Comparison of ENCODE assay signal across 16 mouse cellular contexts in the genomic region with DNA sequence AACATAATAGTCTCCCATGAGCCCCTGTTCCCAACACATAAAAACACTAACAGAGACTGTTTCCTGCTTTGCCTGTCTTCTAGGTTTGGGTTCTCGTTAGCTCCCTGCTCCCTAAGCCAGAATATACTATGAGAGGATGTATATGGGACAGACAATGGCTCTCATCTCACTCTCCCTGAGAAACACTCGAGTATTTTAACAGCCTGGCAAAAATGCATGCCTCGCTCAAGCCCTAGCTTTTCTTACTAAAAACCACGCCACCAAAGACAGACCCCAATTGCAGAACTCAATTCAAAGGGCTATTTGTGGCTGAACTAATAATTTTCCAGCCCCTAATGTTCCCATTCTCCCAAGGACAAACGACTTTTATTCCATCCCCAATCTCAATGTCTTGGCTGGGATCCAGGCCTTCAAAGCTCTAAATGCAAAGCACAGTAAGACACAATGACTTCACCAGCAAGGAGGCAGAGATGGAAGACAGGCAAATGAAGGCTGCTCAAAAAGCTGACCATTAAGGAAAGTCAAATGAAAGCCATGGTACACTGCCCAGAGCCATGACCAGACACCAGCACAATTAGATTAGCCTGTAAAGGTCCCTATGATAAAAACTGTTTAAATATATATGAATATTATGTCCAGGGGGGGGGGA.
A peak's percentile ranks its signal among the peaks of the same experiment; 100 is the strongest.
DNase-seq lines count a peak whose midpoint lies in the region; ATAC-seq lines count a peak whose summit lies in the region.
"Had no signal": no experiment of that assay in that cellular context is flagged by ENCODE, and none has a peak within 500 bp of the region (broad histone marks: within the 10 kb centered on the region; RNA-seq: fewer than 3 reads in every experiment).

No protein-coding gene starts in this region.

- DNase-seq in intestine, embryonic 14.5 days (ENCODE audit: low spot score), result no peak
- no peak for DNase-seq in neural tube, embryonic 10.5 days (ENCODE audit: extremely low spot score, low spot score)
- peak; percentile 49 for DNase-seq in hindbrain, embryonic 14.5 days (ENCODE audit: low spot score)
- no peak for DNase-seq in cerebellum, adult 8-10 months
- DNase-seq: gastrocnemius, postnatal 36 days; heart, postnatal 14 days; liver, embryonic 13.5 days; thymus, postnatal 14 days had no signal

- no peaks in the 10 kb centered on the region for H3K4me1 ChIP-seq in intestine, embryonic 14.5 days (replicated peaks; ENCODE audit: control insufficient read depth, insufficient read depth, low read length)
- no peaks in the 10 kb centered on the region for H3K4me1 ChIP-seq in intestine, embryonic 16.5 days (ENCODE audit: control insufficient read depth, insufficient read depth, low read length)
- H3K4me1 ChIP-seq in neural tube, embryonic 13.5 days (replicated peaks), result no peaks in the 10 kb centered on the region
- no peaks in the 10 kb centered on the region for H3K4me1 ChIP-seq in hindbrain, embryonic 14.5 days (replicated peaks; ENCODE audit: control insufficient read depth, insufficient read depth, low read length)
- no peaks in the 10 kb centered on the region for H3K4me1 ChIP-seq in heart, embryonic 12.5 days (replicated peaks)
- H3K4me1 ChIP-seq: heart, embryonic 10.5 days; intestine, embryonic 15.5 days; kidney, embryonic 15.5 days had no signal

- H3K4me3 ChIP-seq in intestine, embryonic 14.5 days (ENCODE audit: low read depth, low read length), result no peak overlapping the region
- H3K4me3 ChIP-seq in intestine, embryonic 16.5 days (ENCODE audit: low read length), result no peak overlapping the region
- no peak overlapping the region for H3K4me3 ChIP-seq in neural tube, embryonic 13.5 days
- H3K4me3 ChIP-seq in hindbrain, embryonic 14.5 days (replicated peaks; ENCODE audit: low read length), result no peak overlapping the region
- no peak overlapping the region for H3K4me3 ChIP-seq in heart, embryonic 12.5 days
- H3K4me3 ChIP-seq: heart, embryonic 10.5 days; intestine, embryonic 15.5 days; kidney, embryonic 15.5 days; limb, embryonic 12.5 days; liver, embryonic 13.5 days had no signal

- ATAC-seq in intestine, embryonic 14.5 days (replicated peaks; ENCODE audit: low FRiP score, low TSS enrichment, low read depth), result 0 out of 2 replicates have a peak, but pooled peaks have one; percentile 64
- no peak for ATAC-seq in intestine, embryonic 16.5 days
- ATAC-seq in neural tube, embryonic 13.5 days (ENCODE audit: low read depth), result peak; percentile 67
- peak; percentile 64; the same call in 1 of the 2 replicates for ATAC-seq in hindbrain, embryonic 14.5 days (ENCODE audit: low FRiP score)
- no peak for ATAC-seq in heart, embryonic 12.5 days (ENCODE audit: insufficient number of reproducible peaks, low FRiP score)
- ATAC-seq: intestine, embryonic 15.5 days; lung, postnatal 0 days had no signal

- no peaks in the 10 kb centered on the region for H3K27me3 ChIP-seq in intestine, embryonic 14.5 days (replicated peaks; ENCODE audit: control insufficient read depth, insufficient read depth, low read length)
- no peaks in the 10 kb centered on the region for H3K27me3 ChIP-seq in intestine, embryonic 16.5 days (replicated peaks; ENCODE audit: control insufficient read depth, insufficient read depth, low read length)
- H3K27me3 ChIP-seq in neural tube, embryonic 13.5 days, result no peaks in the 10 kb centered on the region
- H3K27me3 ChIP-seq in hindbrain, embryonic 14.5 days (ENCODE audit: control insufficient read depth, insufficient read depth, low read length), result no peaks in the 10 kb centered on the region
- H3K27me3 ChIP-seq in heart, embryonic 12.5 days (replicated peaks), result no peaks in the 10 kb centered on the region
- H3K27me3 ChIP-seq: intestine, embryonic 15.5 days; kidney, embryonic 15.5 days; limb, embryonic 12.5 days; liver, embryonic 13.5 days had no signal

- no peak overlapping the region for H3K4me2 ChIP-seq in intestine, embryonic 14.5 days (ENCODE audit: low read length)
- no peak overlapping the region for H3K4me2 ChIP-seq in intestine, embryonic 16.5 days (ENCODE audit: low read depth, low read length)
- H3K4me2 ChIP-seq in neural tube, embryonic 13.5 days, result no peak overlapping the region
- no peak overlapping the region for H3K4me2 ChIP-seq in hindbrain, embryonic 14.5 days (replicated peaks)
- no peak overlapping the region for H3K4me2 ChIP-seq in heart, embryonic 12.5 days
- H3K4me2 ChIP-seq: intestine, embryonic 15.5 days; kidney, embryonic 15.5 days; limb, embryonic 12.5 days; liver, embryonic 13.5 days had no signal

- no peak overlapping the region for H3K27ac ChIP-seq in intestine, embryonic 14.5 days (ENCODE audit: low read depth)
- H3K27ac ChIP-seq in intestine, embryonic 16.5 days (ENCODE audit: low read length), result no peak overlapping the region
- H3K27ac ChIP-seq in neural tube, embryonic 13.5 days (replicated peaks), result peak overlapping the region; percentile 67
- H3K27ac ChIP-seq in hindbrain, embryonic 14.5 days, result peak overlapping the region; percentile 2; the same call in 1 of the 2 replicates
- no peak overlapping the region for H3K27ac ChIP-seq in heart, embryonic 12.5 days (ENCODE audit: poor library complexity, severe bottlenecking)
- H3K27ac ChIP-seq: heart, embryonic 10.5 days; intestine, embryonic 15.5 days; kidney, embryonic 15.5 days; limb, embryonic 12.5 days; liver, embryonic 13.5 days had no signal

- no peaks in the 10 kb centered on the region for H3K36me3 ChIP-seq in intestine, embryonic 14.5 days (ENCODE audit: control insufficient read depth, insufficient read depth, low read length)
- no peaks in the 10 kb centered on the region for H3K36me3 ChIP-seq in intestine, embryonic 16.5 days (ENCODE audit: control insufficient read depth, insufficient read depth, low read length)
- H3K36me3 ChIP-seq in neural tube, embryonic 13.5 days, result peaks cover 8% of the 10 kb centered on the region; the same call in 1 of the 2 replicates
- no peaks in the 10 kb centered on the region for H3K36me3 ChIP-seq in hindbrain, embryonic 14.5 days (replicated peaks; ENCODE audit: control insufficient read depth, insufficient read depth)
- no peaks in the 10 kb centered on the region for H3K36me3 ChIP-seq in heart, embryonic 12.5 days
- H3K36me3 ChIP-seq: intestine, embryonic 15.5 days; limb, embryonic 12.5 days had no signal

- H3K9ac ChIP-seq in intestine, embryonic 14.5 days (ENCODE audit: low read length), result no peak overlapping the region
- no peak overlapping the region for H3K9ac ChIP-seq in intestine, embryonic 16.5 days (ENCODE audit: low read depth, low read length)
- no peak overlapping the region for H3K9ac ChIP-seq in neural tube, embryonic 13.5 days
- no peak overlapping the region for H3K9ac ChIP-seq in hindbrain, embryonic 14.5 days
- H3K9ac ChIP-seq in heart, embryonic 12.5 days, result no peak overlapping the region
- H3K9ac ChIP-seq: intestine, embryonic 15.5 days; kidney, embryonic 15.5 days; limb, embryonic 12.5 days; liver, embryonic 13.5 days had no signal

- no peaks in the 10 kb centered on the region for H3K9me3 ChIP-seq in intestine, embryonic 14.5 days (ENCODE audit: control insufficient read depth, low read length)
- no peaks in the 10 kb centered on the region for H3K9me3 ChIP-seq in intestine, embryonic 16.5 days (ENCODE audit: control insufficient read depth, low read length)
- peaks cover 10% of the 10 kb centered on the region; the same call in 1 of the 2 replicates for H3K9me3 ChIP-seq in neural tube, embryonic 13.5 days
- peaks cover 4% of the 10 kb centered on the region; the same call in 1 of the 2 replicates for H3K9me3 ChIP-seq in hindbrain, embryonic 14.5 days (ENCODE audit: control insufficient read depth, low read length)
- no peaks in the 10 kb centered on the region for H3K9me3 ChIP-seq in heart, embryonic 12.5 days (replicated peaks)
- H3K9me3 ChIP-seq: heart, embryonic 10.5 days; intestine, embryonic 15.5 days; liver, embryonic 13.5 days had no signal

- 79% methylated on average over 5 of the region's 5 CpGs for WGBS in intestine, embryonic 14.5 days
- WGBS in intestine, embryonic 16.5 days, result 76% methylated on average over 5 of the region's 5 CpGs
- 57% methylated on average over 5 of the region's 5 CpGs for WGBS in neural tube, embryonic 13.5 days
- WGBS in hindbrain, embryonic 14.5 days, result 58% methylated on average over 5 of the region's 5 CpGs
- WGBS in heart, embryonic 12.5 days, result 76% methylated on average over 5 of the region's 5 CpGs

Comparison
In these comparisons a context has a peak if more than half of its experiments do, and no peak if none do; other contexts are left out.
1. ATAC-seq: peak in intestine, embryonic 14.5 days (single experiment), neural tube, embryonic 13.5 days (single experiment) and hindbrain, embryonic 14.5 days (single experiment); none in intestine, embryonic 16.5 days (single experiment) and heart, embryonic 12.5 days (single experiment).
2. H3K27ac ChIP-seq: peak in neural tube, embryonic 13.5 days (single experiment) and hindbrain, embryonic 14.5 days (single experiment); none in intestine, embryonic 14.5 days (single experiment), intestine, embryonic 16.5 days (single experiment) and heart, embryonic 12.5 days (single experiment).